Mouse (Mus musculus): ENCODE data around the gene Olfr1012. TPM values are rescaled to one million over a fixed set of nuclear protein-coding genes. Genes with fewer than 3 reads are reported as not detected.
A peak's percentile ranks its signal among the peaks of the same experiment; 100 is the strongest.
"Not testable (repeated sequence)": the region's sequence is repeated elsewhere in the genome, so short reads cannot be mapped to it uniquely, and the experiment has no call there.

The Olfr1012 gene
- not detected in 2 replicates for polyA plus RNA-seq (2015; fragmentation: Nextera tagmentation; extraction: Ambion mirVana)

DNA sequence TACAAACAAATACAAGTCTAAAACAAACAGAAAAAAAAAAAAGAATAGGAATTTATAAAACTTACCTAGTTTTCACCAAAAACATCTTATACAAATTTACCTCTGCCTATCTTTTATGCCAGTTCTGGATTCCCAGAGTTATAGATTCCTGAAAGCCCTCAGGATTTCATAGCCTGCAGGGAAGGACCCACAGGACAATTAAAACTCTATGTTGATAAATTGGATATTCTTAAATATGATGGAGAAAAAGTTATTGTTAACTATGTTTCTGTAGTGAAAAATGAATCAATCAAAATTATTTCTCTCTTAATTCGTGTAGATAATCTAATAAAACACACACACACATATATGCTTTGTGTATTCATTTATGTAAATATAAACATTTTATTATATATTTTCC is at the start of gene Olfr1012:
Olfr1012 (minus strand) TSS at position 101 of the 400 bp plus-strand sequence.
- H3K27me3 ChIP-seq = no peaks in the 10 kb centered on the region
- H3K4me1 ChIP-seq = no peaks in the 10 kb centered on the region
- ATAC-seq (replicated peaks) = no peak
- H3K4me2 ChIP-seq (replicated peaks) = no peak within 1 kb of the TSS
- 71% methylated on average over 1 of the region's 1 CpGs for WGBS
- H3K4me3 ChIP-seq = no peak within 1 kb of the TSS
- no peak within 1 kb of the TSS for H3K27ac ChIP-seq (replicated peaks)
- no peaks in the 10 kb centered on the region for H3K36me3 ChIP-seq
- no peak within 1 kb of the TSS for H3K9ac ChIP-seq (replicated peaks)
- no peaks in the 10 kb centered on the region for H3K9me3 ChIP-seq

DNA sequence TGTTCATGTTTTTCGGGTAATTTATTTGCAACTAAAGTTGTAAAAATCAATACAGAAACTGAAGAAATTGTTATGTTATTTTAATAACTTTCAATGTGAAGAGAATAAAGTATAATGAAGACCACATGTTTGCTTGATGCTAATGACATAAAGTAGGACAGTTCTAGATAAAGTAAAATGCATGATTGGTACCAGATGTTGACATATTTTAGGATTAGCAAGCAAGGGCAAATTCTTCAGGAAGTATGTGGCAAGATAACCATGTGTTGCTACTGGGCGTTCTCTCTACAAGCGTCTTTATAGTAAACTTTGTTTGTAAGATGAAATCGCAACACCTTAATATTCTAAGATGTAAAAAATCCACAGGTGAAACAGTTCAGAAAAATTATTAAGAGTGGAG is 41.9 kb upstream of the Olfr1012 start:
- Histone ChIP-seq H3K27ac (replicated peaks) (no peak overlapping the region), H3K36me3 (no peaks in the 10 kb centered on the region), H3K27me3 (no peaks in the 10 kb centered on the region), H3K4me1 (no peaks in the 10 kb centered on the region), H3K4me3 (no peak overlapping the region), H3K9ac (replicated peaks) (no peak overlapping the region), H3K4me2 (replicated peaks) (no peak overlapping the region), H3K9me3 (no peaks in the 10 kb centered on the region)
- ATAC-seq (replicated peaks) = no peak
- WGBS = 95% methylated on average over 4 of the region's 4 CpGs

DNA sequence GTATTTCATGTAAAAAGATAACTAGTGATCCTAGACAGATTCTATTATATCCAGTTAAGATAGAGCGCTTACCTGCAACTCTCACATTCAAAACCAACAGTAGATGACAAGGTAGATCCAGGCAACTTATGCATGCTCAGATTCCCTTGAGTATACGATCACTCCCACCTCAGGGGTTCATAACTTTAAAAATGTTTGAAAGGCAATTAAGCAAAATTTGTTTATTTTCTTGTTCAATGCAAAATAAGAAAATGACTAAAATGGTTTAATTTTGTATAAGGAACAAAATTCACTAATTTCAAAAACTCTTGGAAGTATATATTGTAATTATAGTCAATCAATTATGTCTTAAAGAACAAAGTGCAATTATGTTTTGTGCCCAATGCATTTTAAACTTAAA is 39.9 kb upstream of the Olfr1012 start, which contains the start of gene Olfr1016:
Olfr1016 (minus strand) TSS at position 101 of the 400 bp plus-strand sequence.
- no peak within 1 kb of the TSS for H3K9ac ChIP-seq (replicated peaks)
- H3K4me1 ChIP-seq = no peaks in the 10 kb centered on the region
- no peak within 1 kb of the TSS for H3K4me2 ChIP-seq (replicated peaks)
- no peaks in the 10 kb centered on the region for H3K36me3 ChIP-seq
- ATAC-seq (replicated peaks) = no peak
- H3K4me3 ChIP-seq = no peak within 1 kb of the TSS
- no peaks in the 10 kb centered on the region for H3K9me3 ChIP-seq
- no peaks in the 10 kb centered on the region for H3K27me3 ChIP-seq
- 93% methylated on average over 2 of the region's 2 CpGs for WGBS
- H3K27ac ChIP-seq (replicated peaks) = no peak within 1 kb of the TSS

DNA sequence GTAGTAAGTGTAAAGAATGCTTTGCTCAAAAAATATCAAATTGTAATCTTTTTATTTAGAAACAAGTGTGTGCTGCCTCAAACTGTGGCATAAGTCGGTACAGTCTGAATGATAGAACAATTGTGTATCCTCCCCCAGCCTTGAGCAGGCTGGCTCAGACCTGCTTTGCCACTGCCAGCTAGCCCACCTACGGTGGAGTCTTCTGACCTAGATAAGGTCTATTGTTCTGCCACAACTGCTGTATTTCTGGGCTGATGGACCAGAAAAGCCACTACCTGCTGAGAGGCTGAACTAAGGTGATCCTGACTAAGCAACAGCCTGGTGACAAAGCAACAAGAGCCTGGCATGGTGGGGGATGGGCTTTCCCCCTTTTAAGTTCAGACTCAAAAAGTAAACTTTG is 29.8 kb upstream of the Olfr1012 start:
- no peak for ATAC-seq (replicated peaks)
- H3K36me3 ChIP-seq = no peaks in the 10 kb centered on the region
- no peak overlapping the region for H3K9ac ChIP-seq (replicated peaks)
- 11% methylated on average over 2 of the region's 2 CpGs for WGBS
- H3K4me1 ChIP-seq = no peaks in the 10 kb centered on the region
- H3K4me3 ChIP-seq = no peak overlapping the region
- no peak overlapping the region for H3K4me2 ChIP-seq (replicated peaks)
- H3K27me3 ChIP-seq = no peaks in the 10 kb centered on the region
- no peak overlapping the region for H3K27ac ChIP-seq (replicated peaks)
- H3K9me3 ChIP-seq = no peaks in the 10 kb centered on the region

DNA sequence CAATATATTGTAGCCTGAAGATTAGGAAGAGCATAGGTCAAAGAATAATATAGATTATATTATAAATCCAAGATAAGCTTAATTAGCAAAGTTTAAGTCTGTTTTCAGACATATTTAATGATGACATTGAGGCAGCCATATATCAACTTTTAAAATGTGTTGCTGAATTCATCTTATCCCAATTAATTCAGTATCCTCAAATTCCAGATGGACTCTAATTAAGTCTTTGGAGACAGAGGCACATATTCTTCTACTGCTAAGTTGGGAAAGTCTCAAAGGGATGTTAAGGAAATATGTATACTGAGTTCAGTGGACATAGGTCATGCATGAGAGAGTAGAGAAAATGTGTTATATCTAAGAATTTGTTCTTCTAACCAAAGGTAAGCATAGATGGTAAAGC is 19.2 kb upstream of the Olfr1012 start, which contains the start of gene Olfr1015:
Olfr1015 (plus strand) TSS at position 301 of the 400 bp plus-strand sequence.
- ATAC-seq (replicated peaks) = no peak

DNA sequence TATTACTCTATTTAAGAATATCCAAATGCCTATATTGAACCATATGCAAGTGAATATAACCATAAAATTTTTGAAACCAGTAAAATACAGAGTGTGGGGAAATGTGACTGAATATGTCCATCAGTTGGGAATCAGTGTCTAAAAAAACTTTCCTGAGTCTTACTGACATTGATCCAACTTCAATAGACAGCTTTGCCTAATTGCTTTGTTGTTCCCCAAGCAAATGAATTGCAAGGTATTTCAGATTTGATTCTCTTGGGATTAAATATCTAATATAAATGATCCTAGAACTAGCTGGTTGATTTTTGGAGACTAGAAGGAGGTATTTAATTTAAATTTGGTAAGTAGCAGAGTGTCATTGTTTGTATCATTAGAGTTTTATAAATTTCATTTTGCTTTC is 9.8 kb upstream of the Olfr1012 start, which contains the start of gene Olfr1014:
Olfr1014 (plus strand) TSS at position 301 of the 400 bp plus-strand sequence.
- Histone ChIP-seq H3K9ac (replicated peaks) (no peak within 1 kb of the TSS), H3K36me3 (no peaks in the 10 kb centered on the region), H3K4me3 (no peak within 1 kb of the TSS), H3K27ac (replicated peaks) (no peak within 1 kb of the TSS), H3K4me1 (no peaks in the 10 kb centered on the region), H3K9me3 (no peaks in the 10 kb centered on the region), H3K4me2 (replicated peaks) (no peak within 1 kb of the TSS), H3K27me3 (no peaks in the 10 kb centered on the region)
- no peak for ATAC-seq (replicated peaks)

More for the DNA sequence above, 19.2 kb upstream of the Olfr1012 start, which contains the start of gene Olfr1015:
- Histone ChIP-seq H3K9me3 (no peaks in the 10 kb centered on the region), H3K4me3 (no peak within 1 kb of the TSS), H3K4me2 (replicated peaks) (no peak within 1 kb of the TSS), H3K9ac (replicated peaks) (no peak within 1 kb of the TSS), H3K4me1 (no peaks in the 10 kb centered on the region), H3K27me3 (no peaks in the 10 kb centered on the region), H3K27ac (replicated peaks) (no peak within 1 kb of the TSS), H3K36me3 (no peaks in the 10 kb centered on the region)

DNA sequence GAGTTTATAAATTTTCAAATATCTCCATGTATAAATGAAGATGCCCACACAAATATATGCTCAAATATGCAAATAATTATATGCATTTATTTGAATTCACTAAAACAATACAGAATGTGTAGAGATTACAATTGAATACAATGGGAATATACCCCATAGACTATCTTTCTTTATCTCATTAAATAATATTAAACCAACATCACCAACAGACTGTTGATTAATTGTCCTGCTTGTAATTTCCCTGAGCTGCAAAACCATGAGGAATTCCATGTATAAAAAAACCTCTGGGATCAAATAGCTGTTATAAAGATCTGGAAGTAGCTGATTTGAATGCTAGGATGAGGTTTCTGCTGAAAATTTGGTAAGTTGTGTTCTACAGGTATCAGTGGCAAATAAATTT is 4.2 kb upstream of the Olfr1012 start, which contains the start of gene Olfr1013:
Olfr1013 (plus strand) TSS at position 301 of the 400 bp plus-strand sequence.
- Histone ChIP-seq H3K27ac (replicated peaks) (no peak within 1 kb of the TSS), H3K4me2 (replicated peaks) (no peak within 1 kb of the TSS), H3K36me3 (no peaks in the 10 kb centered on the region), H3K9me3 (no peaks in the 10 kb centered on the region), H3K4me3 (no peak within 1 kb of the TSS), H3K4me1 (no peaks in the 10 kb centered on the region), H3K27me3 (no peaks in the 10 kb centered on the region), H3K9ac (replicated peaks) (no peak within 1 kb of the TSS)
- no peak for ATAC-seq (replicated peaks)

DNA sequence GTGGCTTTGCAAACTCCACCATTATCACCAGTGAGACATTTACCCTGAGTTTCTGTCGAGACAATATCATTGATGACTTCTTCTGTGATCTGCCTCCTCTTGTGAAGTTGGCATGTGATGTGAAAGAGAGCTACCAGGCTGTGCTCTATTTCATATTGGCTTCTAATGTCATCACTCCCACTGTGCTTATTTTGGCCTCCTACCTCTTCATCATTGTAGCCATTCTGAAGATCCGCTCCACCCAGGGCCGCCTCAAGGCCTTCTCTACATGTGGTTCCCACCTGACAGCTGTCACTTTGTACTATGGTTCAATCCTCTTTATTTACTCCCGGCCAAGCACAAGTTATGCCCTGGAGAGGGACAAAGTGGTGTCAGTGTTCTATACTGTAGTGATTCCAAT is 8.7 kb downstream of the Olfr1012 start:
- Histone ChIP-seq H3K27me3 (no peaks in the 10 kb centered on the region), H3K9me3 (no peaks in the 10 kb centered on the region), H3K4me3 (no peak overlapping the region), H3K9ac (replicated peaks) (no peak overlapping the region), H3K27ac (replicated peaks) (no peak overlapping the region), H3K4me1 (no peaks in the 10 kb centered on the region), H3K36me3 (no peaks in the 10 kb centered on the region), H3K4me2 (replicated peaks) (no peak overlapping the region)
- 82% methylated on average over 4 of the region's 4 CpGs for WGBS
- ATAC-seq (replicated peaks) = no peak

DNA sequence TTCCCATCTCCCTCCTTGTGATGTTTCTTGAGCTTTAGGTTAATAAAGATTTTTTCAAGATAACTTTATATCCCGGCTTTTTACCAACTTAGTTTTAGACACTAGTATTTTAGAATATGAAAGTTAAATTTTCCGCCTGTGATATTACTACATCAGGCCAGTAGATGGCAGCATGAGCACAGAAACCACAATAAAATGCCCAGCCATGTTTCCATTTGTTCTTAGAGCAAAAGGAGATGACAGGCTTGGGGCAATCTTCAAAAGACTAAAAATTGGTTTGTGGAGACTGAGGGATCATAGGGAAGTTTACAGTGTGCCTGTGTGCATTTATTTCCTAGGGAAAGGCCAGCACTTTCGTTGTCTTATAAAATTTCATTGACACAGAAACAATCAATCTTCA is 36.8 kb downstream of the Olfr1012 start:
- no peak overlapping the region for H3K4me2 ChIP-seq (replicated peaks)
- no peak overlapping the region for H3K27ac ChIP-seq (replicated peaks)
- H3K9me3 ChIP-seq = no peaks in the 10 kb centered on the region
- H3K9ac ChIP-seq (replicated peaks) = no peak overlapping the region
- 19% methylated on average over 3 of the region's 3 CpGs for whole genome bisulfite sequencing
- no peaks in the 10 kb centered on the region for H3K4me1 ChIP-seq
- no peak overlapping the region for H3K4me3 ChIP-seq
- no peaks in the 10 kb centered on the region for H3K27me3 ChIP-seq
- H3K36me3 ChIP-seq = no peaks in the 10 kb centered on the region
- ATAC-seq (replicated peaks) = peak; percentile 64; the same call in 1 of the 2 replicates

DNA sequence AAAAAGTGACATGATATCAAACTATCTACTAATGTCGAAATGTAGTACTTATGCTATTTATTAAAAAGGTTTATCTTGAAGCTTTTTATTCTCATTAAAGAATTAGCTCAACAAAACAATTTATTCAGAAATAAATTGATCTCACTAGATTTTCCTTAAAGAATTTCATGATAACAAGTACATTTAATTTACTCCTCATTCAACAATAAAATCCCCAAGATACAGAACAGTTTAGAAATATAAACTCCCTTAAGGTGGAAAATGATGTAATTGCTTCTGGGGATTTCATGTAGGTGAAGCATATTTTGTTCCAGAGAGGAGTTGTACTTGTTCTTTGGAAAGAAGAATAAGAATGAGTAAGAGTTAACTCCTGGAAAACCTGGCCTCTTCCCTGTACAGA is 47.4 kb downstream of the Olfr1012 start, which contains the start of gene Olfr1009:
Olfr1009 (plus strand) TSS at position 301 of the 400 bp plus-strand sequence.
- H3K27me3 ChIP-seq = no peaks in the 10 kb centered on the region
- no peak for ATAC-seq (replicated peaks)
- H3K4me2 ChIP-seq (replicated peaks) = no peak within 1 kb of the TSS
- H3K4me1 ChIP-seq = no peaks in the 10 kb centered on the region
- WGBS = 89% methylated on average over 1 of the region's 1 CpGs
- no peaks in the 10 kb centered on the region for H3K9me3 ChIP-seq
- no peak within 1 kb of the TSS for H3K9ac ChIP-seq (replicated peaks)
- no peaks in the 10 kb centered on the region for H3K36me3 ChIP-seq
- no peak within 1 kb of the TSS for H3K4me3 ChIP-seq
- no peak within 1 kb of the TSS for H3K27ac ChIP-seq (replicated peaks)

DNA sequence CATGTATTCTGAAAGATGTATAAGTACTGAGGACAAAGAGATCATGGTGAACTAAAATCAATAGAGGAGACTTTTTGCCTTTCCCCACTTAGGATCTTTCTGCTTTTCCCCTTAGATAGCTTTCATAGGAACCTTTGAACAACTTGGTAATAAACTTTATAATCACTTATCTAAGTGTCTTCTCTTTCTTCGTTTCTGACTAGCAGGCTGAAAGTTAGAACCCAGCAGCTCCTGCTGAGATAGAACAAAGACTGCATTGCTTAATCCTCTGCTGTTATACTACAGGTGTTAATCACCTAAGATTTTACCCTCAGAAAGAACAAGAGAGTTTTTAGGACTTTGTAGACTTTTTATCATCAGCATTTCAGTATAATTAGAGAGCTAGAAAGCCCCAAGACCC is 51.4 kb downstream of the Olfr1012 start:
- Histone ChIP-seq H3K9ac (replicated peaks) (no peak overlapping the region), H3K9me3 (no peaks in the 10 kb centered on the region), H3K27ac (replicated peaks) (no peak overlapping the region), H3K4me1 (no peaks in the 10 kb centered on the region), H3K4me3 (no peak overlapping the region), H3K27me3 (no peaks in the 10 kb centered on the region), H3K4me2 (replicated peaks) (no peak overlapping the region), H3K36me3 (no peaks in the 10 kb centered on the region)
- 11% methylated on average over 1 of the region's 1 CpGs for WGBS
- ATAC-seq (replicated peaks) = no peak

DNA sequence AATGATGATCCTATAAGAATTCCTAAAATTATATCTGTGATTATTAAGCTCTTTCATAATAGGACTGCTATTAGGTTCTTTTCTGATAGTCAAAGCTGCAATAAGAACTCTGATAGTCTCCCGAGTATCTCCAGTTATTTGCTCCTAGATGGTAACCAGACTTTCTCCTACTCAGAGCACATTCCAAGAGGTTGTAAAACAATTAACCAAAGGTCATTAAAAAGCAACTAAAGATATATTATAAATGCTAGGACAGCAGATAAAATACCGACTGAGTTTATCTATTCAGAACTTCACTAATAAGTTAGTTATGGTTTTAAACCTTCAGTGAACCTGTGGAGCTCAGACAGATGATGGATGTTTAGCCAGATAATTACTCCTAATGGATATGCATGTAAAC is 51.9 kb downstream of the Olfr1012 start:
- not testable (repeated sequence) for H3K4me2 ChIP-seq (replicated peaks); H3K9me3 ChIP-seq; H3K9ac ChIP-seq (replicated peaks); H3K4me1 ChIP-seq; H3K4me3 ChIP-seq; ATAC-seq (replicated peaks); H3K27me3 ChIP-seq; H3K27ac ChIP-seq (replicated peaks); H3K36me3 ChIP-seq
- WGBS = 77% methylated on average over 2 of the region's 2 CpGs

Data from forebrain, embryonic 15.5 days (tissue).